Mouse (Mus musculus) neutrophil, adult 5-6 weeks (primary cell): ENCODE measurements at regions not wholly inside any gene's neighbourhood (a gene's known extent, or its start where the extent isn't known, plus 50 kb on each side); places are given as distances from the start of the nearest gene placed in this dataset.

ENCODE experiments used
- ATAC-seq: fragments of 151-379, 151-347 bp; 2 replicates; pipeline ENCODE4 v1.8.0; 2017; ENCODE audit warnings: mild to moderate bottlenecking, moderate TSS enrichment; ENCODE audit not compliant: insufficient number of reproducible peaks, poor library complexity, low FRiP score, severe bottlenecking; ENCODE audit errors: extremely low read depth

- no peak for ATAC-seq
These were observed 288.7 kb downstream of the Rprm start for GRCm38 (mm10) chr2:53796605-53797004.

- no peak for ATAC-seq
These were observed 281.7 kb downstream of the Rprm start for GRCm38 (mm10) chr2:53803666-53804065.

- ATAC-seq, result peak; percentile 85
These were observed 234.4 kb downstream of the Rprm start for GRCm38 (mm10) chr2:53850815-53851528.
